Mouse (Mus musculus) regulatory T cell (primary cell): ENCODE results near the gene Nup35.

ENCODE experiments used
- in situ Hi-C: fragments of 300-600 bp; cut with MboI, MseI; formaldehyde crosslinking; loops from one replicate; pipeline ENCODE4 v1.15.1; 2025; ENCODE audit warnings: high pct_unique_total_duplicates

Gene Nup35

GRCm38 (mm10) chr2:80616854-80617737 is at the start of gene Nup35, which contains the start of gene Dusp19:
Nup35 (plus strand) TSS chr2:80617236.
Dusp19 (plus strand) TSS chr2:80617045.
- in situ Hi-C loops: no loop called here

DNA sequence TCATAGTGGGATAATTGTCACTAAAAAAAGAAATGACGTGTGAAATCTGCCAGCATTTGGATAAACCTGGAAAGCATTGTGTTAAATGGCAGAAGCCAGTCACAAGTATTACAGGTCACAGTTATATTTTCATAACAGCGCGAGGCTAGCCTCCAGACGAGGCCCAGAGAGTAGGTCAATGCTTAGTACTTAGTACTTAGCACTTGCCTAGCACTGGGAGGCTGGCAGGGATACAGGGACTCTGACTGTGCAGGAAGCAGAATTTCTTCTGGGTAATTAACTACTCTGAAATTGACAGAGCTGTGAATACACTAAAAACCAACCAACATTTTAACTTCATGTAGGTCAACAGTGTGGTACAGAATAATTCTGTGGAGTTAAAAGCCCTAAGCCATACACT is 49.6 kb upstream of the Nup35 start:
- in situ Hi-C loops: no loop called here

GRCm38 (mm10) chr2:80570656-80571055 is 46.4 kb upstream of the Nup35 start:
- in situ Hi-C loops: no loop called here

DNA sequence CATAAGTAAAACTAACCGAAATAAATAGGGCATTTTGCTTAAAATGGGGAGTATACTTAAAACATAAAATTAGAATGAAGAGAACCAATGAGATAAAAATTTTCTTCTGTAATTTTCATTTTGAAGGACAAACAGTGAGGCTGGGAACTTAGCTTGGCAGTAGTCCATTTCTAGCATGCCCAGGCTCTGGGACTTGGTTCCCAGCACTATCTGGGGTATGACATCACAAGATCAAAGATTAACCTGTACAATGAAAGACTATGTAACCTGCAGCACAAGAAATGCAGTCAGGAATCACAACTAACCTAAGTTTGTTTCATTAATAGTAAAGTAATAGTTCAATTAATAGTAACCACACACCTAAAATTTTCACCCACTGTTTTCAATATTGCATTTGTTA is 39.8 kb upstream of the Nup35 start:
- in situ Hi-C loops: loop anchor here (5.0 kb wide), 1 partner anchor 60 kb away; no protein-coding TSS in a partner anchor

GRCm38 (mm10) chr2:80579253-80579891 is 37.7 kb upstream of the Nup35 start:
- in situ Hi-C loops: loop anchor here (5.0 kb wide), 1 partner anchor 58 kb away; no protein-coding TSS in a partner anchor

DNA sequence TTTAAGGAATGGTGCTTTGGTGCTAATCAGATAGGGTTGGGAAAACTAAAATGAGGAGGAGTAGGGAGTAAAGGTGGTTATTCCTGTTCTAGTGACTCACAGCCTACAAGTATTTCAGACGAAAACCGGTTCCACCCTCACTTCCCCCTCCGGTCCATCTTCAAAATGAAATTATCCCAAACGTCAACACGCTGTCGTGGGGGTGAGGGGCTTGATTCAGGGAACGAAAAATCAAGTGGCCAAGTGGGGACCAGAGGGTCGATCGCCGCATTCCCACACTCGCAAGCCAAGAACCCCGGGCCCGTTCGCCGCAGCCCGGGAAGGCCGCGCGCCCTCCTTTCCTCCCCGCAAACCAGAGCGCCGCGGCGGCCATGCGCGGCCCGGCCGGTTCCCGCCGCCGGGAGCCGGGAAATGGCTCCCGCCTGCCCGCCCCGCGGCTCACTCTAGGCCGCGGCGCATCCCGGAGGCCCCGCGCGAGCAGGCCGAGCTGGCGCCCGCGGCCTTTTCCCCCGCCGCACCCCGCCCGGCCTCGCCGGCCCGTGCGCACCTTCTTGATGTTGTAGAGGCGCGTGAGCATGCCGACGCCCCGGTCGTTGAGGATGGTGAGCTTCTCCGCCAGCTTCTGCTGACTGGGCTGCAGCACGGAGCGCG is 36.6 kb upstream of the Nup35 start:
- in situ Hi-C loops: loop anchor here (10.0 kb wide), 1 partner anchor 1706 kb away; no protein-coding TSS in a partner anchor

DNA sequence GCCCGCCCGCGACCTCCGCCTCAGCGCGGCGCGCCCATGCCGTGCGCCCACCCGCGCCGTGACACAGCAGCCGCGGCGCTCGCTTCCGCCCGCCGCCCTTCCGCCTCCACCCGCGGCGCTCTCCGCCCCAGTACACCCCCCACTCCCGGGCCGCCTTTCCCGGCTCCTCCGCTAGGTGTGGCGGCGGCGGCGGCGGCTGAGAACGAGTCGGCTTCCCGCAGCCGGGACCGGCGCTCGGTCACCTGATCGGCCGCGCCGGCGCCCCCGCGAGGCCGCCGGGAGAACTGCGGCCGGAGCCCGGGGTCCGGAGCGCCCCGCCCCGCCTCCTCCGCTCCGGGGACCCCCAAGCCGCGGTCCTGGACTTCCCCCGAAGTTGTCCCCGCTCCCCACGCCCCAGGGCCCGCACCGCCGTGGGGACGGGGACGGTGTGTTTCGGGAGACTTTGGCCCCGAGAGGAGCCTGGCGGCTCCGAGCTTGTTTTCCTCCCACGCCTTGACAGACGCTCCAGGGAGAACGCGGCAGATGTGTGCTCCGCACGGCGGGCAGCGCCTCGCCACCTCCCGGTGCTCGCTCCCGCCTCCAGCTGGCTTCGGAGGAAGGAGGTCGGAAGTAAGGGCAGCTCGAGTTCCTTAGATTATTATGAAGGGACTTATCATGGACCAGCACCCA is 35.9 kb upstream of the Nup35 start, which contains the start of gene Nckap1:
Gene Nckap1, minus strand, starts transcription at position 338 of the 669 bp plus-strand sequence.
- in situ Hi-C loops: loop anchor here (10.0 kb wide), 1 partner anchor 1706 kb away; no protein-coding TSS in a partner anchor

- in situ Hi-C loops: loop anchor here (10.0 kb wide), 1 partner anchor 1708 kb away; no protein-coding TSS in a partner anchor
Observed at GRCm38 (mm10) chr2:80582356-80582755, 34.7 kb upstream of the Nup35 start.

GRCm38 (mm10) chr2:80594215-80594918 is 22.7 kb upstream of the Nup35 start:
- in situ Hi-C loops: no loop called here

GRCm38 (mm10) chr2:80596960-80597359 is 20.1 kb upstream of the Nup35 start:
- in situ Hi-C loops: no loop called here

DNA sequence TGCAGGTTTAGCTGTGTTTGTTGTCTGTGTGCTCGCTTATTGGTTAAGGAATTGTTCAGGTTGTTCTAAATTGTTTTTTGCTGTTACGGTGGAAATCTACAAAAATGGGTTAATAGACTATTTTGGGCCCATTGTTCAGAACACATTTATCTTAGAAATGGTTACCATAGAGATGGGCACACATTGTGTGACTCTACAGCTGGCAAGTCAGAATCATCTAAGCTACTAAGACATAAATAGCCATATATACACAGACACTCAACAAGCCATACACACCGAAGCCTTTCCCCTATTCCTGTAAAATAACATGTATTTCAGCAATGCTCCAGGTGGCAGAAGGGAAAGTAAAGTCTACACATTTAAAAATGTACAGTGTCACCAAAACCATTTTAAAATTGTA is 17.2 kb upstream of the Nup35 start:
- in situ Hi-C loops: no loop called here

- in situ Hi-C loops: no loop called here
Observed at GRCm38 (mm10) chr2:80600611-80601010, 16.4 kb upstream of the Nup35 start.

DNA sequence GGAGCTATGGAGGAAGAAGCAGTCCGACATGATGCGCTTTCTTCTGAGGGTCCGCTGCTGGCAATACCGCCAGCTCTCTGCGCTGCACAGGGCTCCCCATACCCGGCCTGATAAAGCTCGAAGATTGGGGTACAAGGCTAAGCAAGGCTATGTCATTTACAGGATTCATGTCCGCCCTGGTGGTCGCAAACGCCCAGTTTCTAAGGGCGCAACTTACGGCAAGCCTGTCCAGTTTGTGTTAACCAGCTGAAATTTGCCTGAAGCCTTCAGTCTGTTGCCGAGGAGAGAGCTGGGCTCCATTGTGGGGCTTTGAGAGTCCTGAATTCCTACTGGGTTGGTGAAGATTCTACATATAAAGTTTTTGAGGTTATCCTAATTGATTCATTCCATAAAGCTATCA is 14.3 kb upstream of the Nup35 start:
- in situ Hi-C loops: no loop called here

- in situ Hi-C loops: no loop called here
Observed at GRCm38 (mm10) chr2:80603771-80604426, 13.1 kb upstream of the Nup35 start.

DNA sequence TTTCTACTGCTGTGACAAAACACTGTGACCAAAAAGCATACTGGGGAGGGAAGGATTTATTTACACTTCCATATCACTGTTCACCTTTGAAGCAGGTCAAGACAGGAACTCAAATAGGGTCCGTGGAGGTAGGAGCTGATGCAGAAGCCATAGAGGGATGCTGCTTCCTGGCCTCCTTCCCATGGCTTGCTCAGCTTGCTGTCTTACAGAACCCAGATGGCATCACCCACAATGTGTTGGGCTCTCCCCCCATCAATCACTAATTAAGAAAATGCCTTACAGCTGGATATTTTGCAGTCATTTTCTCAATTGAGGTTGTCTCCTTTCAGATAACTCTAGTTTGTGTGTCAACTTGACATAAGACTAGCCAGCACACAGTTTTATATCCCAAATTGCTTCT is 4.8 kb upstream of the Nup35 start:
- in situ Hi-C loops: no loop called here

- in situ Hi-C loops: no loop called here
Observed at GRCm38 (mm10) chr2:80612796-80613195, 4.2 kb upstream of the Nup35 start.

GRCm38 (mm10) chr2:80618991-80619390 is 2.0 kb downstream of the Nup35 start:
- in situ Hi-C loops: no loop called here

DNA sequence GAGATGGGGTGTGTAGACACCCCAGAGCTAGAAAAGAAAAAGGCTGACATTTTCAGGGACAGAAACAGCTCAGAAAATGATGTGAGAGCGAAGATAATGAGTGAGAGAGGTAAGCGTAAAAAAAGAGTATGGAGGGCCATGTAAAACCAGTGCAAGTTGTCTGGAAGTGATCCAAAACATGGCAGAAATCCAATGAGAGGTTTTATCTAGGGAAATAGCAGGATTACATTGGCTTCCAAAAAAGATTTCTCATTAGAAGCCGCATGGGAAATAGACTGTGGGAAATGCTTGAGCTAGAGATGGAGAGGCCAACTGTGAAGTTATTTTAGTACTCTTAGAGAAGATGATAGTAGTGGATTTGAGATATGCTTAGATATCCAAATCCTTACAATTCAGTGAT is 4.9 kb downstream of the Nup35 start:
- in situ Hi-C loops: no loop called here

DNA sequence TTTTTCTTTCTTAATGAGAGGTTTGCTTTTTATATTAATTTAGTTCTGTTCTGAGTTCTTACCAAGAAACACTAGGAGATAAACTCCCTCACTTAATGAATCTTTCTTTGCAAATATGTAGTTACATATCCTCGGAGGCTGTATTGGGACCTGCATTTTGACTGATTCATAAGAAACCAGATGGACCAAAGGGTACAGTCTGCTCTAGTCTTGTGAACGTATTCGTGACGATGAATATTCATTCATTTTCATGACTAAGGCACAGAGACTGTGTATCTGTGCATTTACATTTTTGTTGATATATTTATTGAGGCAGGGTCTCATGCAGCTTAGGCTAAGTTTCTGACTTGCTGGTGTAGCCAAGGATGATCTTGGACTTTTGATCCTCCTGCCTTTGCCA is 7.5 kb downstream of the Nup35 start:
- in situ Hi-C loops: no loop called here

GRCm38 (mm10) chr2:80632336-80633026 is 15.4 kb downstream of the Nup35 start:
- in situ Hi-C loops: loop anchor here (25.0 kb wide), 1 partner anchor 295 kb away; no protein-coding TSS in a partner anchor
